In genomic region chr8:107384651-107385050, GRCm38 (mm10) we compare ENCODE assay signal across 16 mouse cellular contexts.
"Had no signal": no experiment of that assay in that cellular context is flagged by ENCODE, and none has a peak within 500 bp of the region (broad histone marks: within the 10 kb centered on the region; RNA-seq: fewer than 3 reads in every experiment).

No protein-coding gene starts in this region.

- H3K4me1 ChIP-seq: midbrain, embryonic 12.5 days; midbrain, embryonic 15.5 days; neural tube, embryonic 12.5 days; stomach, embryonic 15.5 days had no signal

- H3K27ac ChIP-seq: lung, embryonic 15.5 days; macrophage; midbrain, embryonic 12.5 days; midbrain, embryonic 15.5 days; neural tube, embryonic 12.5 days; stomach, embryonic 15.5 days; stomach, postnatal 0 days had no signal

- H3K4me3 ChIP-seq: lung, embryonic 15.5 days; megakaryocyte, embryonic 14.5 days; midbrain, embryonic 12.5 days; midbrain, embryonic 15.5 days; neural tube, embryonic 12.5 days; stomach, embryonic 15.5 days had no signal

- H3K4me2 ChIP-seq: lung, embryonic 15.5 days; midbrain, embryonic 12.5 days; midbrain, embryonic 15.5 days; neural tube, embryonic 12.5 days; stomach, embryonic 15.5 days had no signal

- H3K27me3 ChIP-seq: lung, embryonic 15.5 days; midbrain, embryonic 12.5 days; midbrain, embryonic 15.5 days; neural tube, embryonic 12.5 days; stomach, embryonic 15.5 days had no signal

- ATAC-seq: lung, postnatal 0 days; midbrain, embryonic 15.5 days had no signal

- DNase-seq: lung, adult 2 months; lung, postnatal 14 days; lung, postnatal 36 days; right cerebral cortex, postnatal 14 days; thymus, adult 2 months; thymus, postnatal 25 days; thymus, postnatal 4 days had no signal

- H3K9me3 ChIP-seq: lung, embryonic 15.5 days; midbrain, embryonic 12.5 days; midbrain, embryonic 15.5 days; neural tube, embryonic 12.5 days; stomach, embryonic 15.5 days had no signal

- H3K9ac ChIP-seq: lung, embryonic 15.5 days; midbrain, embryonic 12.5 days; midbrain, embryonic 15.5 days; neural tube, embryonic 12.5 days; stomach, embryonic 15.5 days had no signal
